Mouse (Mus musculus): Measurements from ENCODE around the gene Bod1. TPM values are rescaled to one million over a fixed set of nuclear protein-coding genes. Genes with fewer than 3 reads are reported as not detected.
A peak's percentile ranks its signal among the peaks of the same experiment; 100 is the strongest.

Gene Bod1
- polyA plus RNA-seq, 1 experiment from 2014 or later, result 81.8 TPM

DNA sequence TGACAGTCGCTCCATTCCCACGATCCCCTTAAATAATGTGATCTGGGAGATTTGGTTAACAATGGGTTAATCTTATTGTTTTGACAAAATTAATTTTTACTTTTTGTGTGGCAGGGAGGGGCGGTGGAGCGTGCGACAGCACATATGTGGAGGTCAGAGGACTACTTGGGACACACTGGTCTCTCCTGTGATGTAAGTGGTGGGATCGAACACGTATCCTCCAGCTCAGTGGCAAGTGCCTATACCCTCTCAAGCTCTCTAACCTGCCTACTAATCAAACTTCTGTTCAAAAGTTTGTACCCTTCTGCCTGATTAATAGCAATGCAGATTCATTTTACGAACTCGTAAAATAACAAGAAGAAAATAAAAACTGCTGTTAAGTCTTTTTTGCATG, 482 bp upstream of the Bod1 start:
- no peaks in the 10 kb centered on the region for H3K27me3 ChIP-seq (ENCODE audit: insufficient read depth, low read length)
- ATAC-seq (ENCODE audit: low FRiP score, low TSS enrichment), result peak; percentile 63
- WGBS, result 10% methylated on average over 9 of the region's 9 CpGs

DNA sequence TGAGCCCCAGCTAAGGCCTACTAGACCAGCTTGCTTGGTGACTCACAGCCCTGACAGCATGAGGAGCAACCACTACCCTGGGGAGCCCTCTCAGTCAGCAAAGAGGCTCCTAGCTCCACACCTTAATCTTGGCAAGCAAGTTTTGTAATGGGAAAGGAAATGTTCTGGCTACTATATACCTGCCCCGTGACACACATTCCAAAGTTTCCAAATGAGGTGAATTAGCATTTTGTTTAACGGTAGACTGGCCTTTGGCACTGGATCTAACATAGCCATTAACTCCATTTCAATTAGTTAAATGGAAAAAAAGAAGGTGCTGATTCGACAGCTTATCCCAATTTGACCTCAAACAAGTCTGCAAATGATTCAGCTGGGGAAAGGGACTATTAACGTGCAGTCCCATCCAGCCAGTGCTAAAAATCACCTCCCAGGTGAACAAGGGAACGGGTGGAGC, 1.2 kb downstream of the Bod1 start:
- H3K27me3 ChIP-seq (ENCODE audit: insufficient read depth, low read length), result no peaks in the 10 kb centered on the region
- no peak for ATAC-seq (ENCODE audit: low FRiP score, low TSS enrichment)
- WGBS, result 51% methylated on average over 5 of the region's 5 CpGs
- H3K4me3 ChIP-seq (ENCODE audit: low read length), result peak overlapping the region; percentile 28
- H3K9ac ChIP-seq (replicated peaks; ENCODE audit: low read length), result 0 out of 2 replicates have a peak overlapping the region, but pooled peaks have one; percentile 49
- peaks cover 9% of the 10 kb centered on the region for H3K4me1 ChIP-seq (ENCODE audit: insufficient read depth, low read length)
- no peaks in the 10 kb centered on the region for H3K9me3 ChIP-seq (ENCODE audit: low read length)
- H3K4me2 ChIP-seq (replicated peaks; ENCODE audit: low read depth, low read length), result peak overlapping the region; percentile 52
- peaks cover 27% of the 10 kb centered on the region for H3K36me3 ChIP-seq (ENCODE audit: insufficient read depth, low read length)
- 0 out of 2 replicates have a peak overlapping the region, but pooled peaks have one; percentile 45 for H3K27ac ChIP-seq (ENCODE audit: low read length)

More for the DNA sequence above, 482 bp upstream of the Bod1 start:
- no peaks in the 10 kb centered on the region for H3K9me3 ChIP-seq (ENCODE audit: low read length)
- peaks cover 9% of the 10 kb centered on the region for H3K4me1 ChIP-seq (ENCODE audit: insufficient read depth, low read length)
- peak overlapping the region; percentile 56 for H3K4me2 ChIP-seq (replicated peaks; ENCODE audit: low read depth, low read length)
- no peak overlapping the region for H3K27ac ChIP-seq (ENCODE audit: low read length)
- H3K9ac ChIP-seq (replicated peaks; ENCODE audit: low read length), result peak overlapping the region; percentile 82
- H3K4me3 ChIP-seq (ENCODE audit: low read length), result peak overlapping the region; percentile 91
- peaks cover 16% of the 10 kb centered on the region; the same call in 1 of the 2 replicates for H3K36me3 ChIP-seq (ENCODE audit: insufficient read depth, low read length)

- Histone ChIP-seq H3K9me3 (ENCODE audit: low read length) (no peaks in the 10 kb centered on the region), H3K9ac (replicated peaks; ENCODE audit: low read length) (no peak overlapping the region), H3K27ac (ENCODE audit: low read length) (no peak overlapping the region), H3K4me3 (ENCODE audit: low read length) (no peak overlapping the region), H3K27me3 (ENCODE audit: insufficient read depth, low read length) (no peaks in the 10 kb centered on the region), H3K4me1 (ENCODE audit: insufficient read depth, low read length) (peaks cover 9% of the 10 kb centered on the region), H3K4me2 (replicated peaks; ENCODE audit: low read depth, low read length) (no peak overlapping the region), H3K36me3 (ENCODE audit: insufficient read depth, low read length) (peaks cover 39% of the 10 kb centered on the region)
- ATAC-seq (ENCODE audit: low FRiP score, low TSS enrichment), result no peak
- 93% methylated on average over 9 of the region's 9 CpGs for WGBS
Observed at GRCm38 (mm10) chr11:31669172-31669869, 2.4 kb downstream of the Bod1 start.

GRCm38 (mm10) chr11:31664186-31664585, 7.5 kb downstream of the Bod1 start:
- no peak overlapping the region for H3K9ac ChIP-seq (replicated peaks; ENCODE audit: low read length)
- no peak overlapping the region for H3K4me3 ChIP-seq (ENCODE audit: low read length)
- H3K27ac ChIP-seq (ENCODE audit: low read length), result no peak overlapping the region
- 83% methylated on average over 2 of the region's 2 CpGs for WGBS
- peaks cover 53% of the 10 kb centered on the region for H3K36me3 ChIP-seq (ENCODE audit: insufficient read depth, low read length)
- H3K9me3 ChIP-seq (ENCODE audit: low read length), result no peaks in the 10 kb centered on the region
- no peak overlapping the region for H3K4me2 ChIP-seq (replicated peaks; ENCODE audit: low read depth, low read length)
- ATAC-seq (ENCODE audit: low FRiP score, low TSS enrichment), result no peak
- H3K4me1 ChIP-seq (ENCODE audit: insufficient read depth, low read length), result no peaks in the 10 kb centered on the region
- no peaks in the 10 kb centered on the region for H3K27me3 ChIP-seq (ENCODE audit: insufficient read depth, low read length)

DNA sequence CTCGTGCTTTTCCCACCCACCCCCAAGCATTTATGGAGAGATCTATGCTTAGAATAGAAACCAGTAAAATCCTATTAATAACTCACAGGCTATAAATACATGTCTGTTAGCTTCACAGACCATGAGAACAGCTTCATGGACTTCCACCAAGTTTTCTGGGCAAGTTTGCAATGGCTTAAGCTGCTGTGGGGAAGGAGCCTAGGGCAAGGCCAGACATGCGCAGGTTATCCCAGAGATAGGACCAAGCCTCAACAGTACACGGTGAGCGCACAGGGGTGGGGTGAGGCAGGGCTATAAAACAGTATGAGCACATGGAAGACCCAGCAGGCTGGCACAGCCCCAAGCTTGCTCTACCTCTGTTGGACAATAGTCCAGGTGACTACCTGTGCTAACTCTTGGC, 8.2 kb downstream of the Bod1 start:
- 92% methylated on average over 4 of the region's 4 CpGs for WGBS
- Histone ChIP-seq H3K4me3 (ENCODE audit: low read length) (no peak overlapping the region), H3K9ac (replicated peaks; ENCODE audit: low read length) (no peak overlapping the region), H3K4me2 (replicated peaks; ENCODE audit: low read depth, low read length) (no peak overlapping the region), H3K27ac (ENCODE audit: low read length) (no peak overlapping the region), H3K9me3 (ENCODE audit: low read length) (no peaks in the 10 kb centered on the region), H3K27me3 (ENCODE audit: insufficient read depth, low read length) (no peaks in the 10 kb centered on the region), H3K4me1 (ENCODE audit: insufficient read depth, low read length) (no peaks in the 10 kb centered on the region), H3K36me3 (ENCODE audit: insufficient read depth, low read length) (peaks cover 47% of the 10 kb centered on the region)
- no peak for ATAC-seq (ENCODE audit: low FRiP score, low TSS enrichment)

GRCm38 (mm10) chr11:31662872-31663446, 8.7 kb downstream of the Bod1 start:
- Histone ChIP-seq H3K9me3 (ENCODE audit: low read length) (no peaks in the 10 kb centered on the region), H3K4me3 (ENCODE audit: low read length) (no peak overlapping the region), H3K27me3 (ENCODE audit: insufficient read depth, low read length) (no peaks in the 10 kb centered on the region), H3K9ac (replicated peaks; ENCODE audit: low read length) (no peak overlapping the region), H3K4me1 (ENCODE audit: insufficient read depth, low read length) (no peaks in the 10 kb centered on the region), H3K36me3 (ENCODE audit: insufficient read depth, low read length) (peaks cover 43% of the 10 kb centered on the region), H3K27ac (ENCODE audit: low read length) (no peak overlapping the region), H3K4me2 (replicated peaks; ENCODE audit: low read depth, low read length) (no peak overlapping the region)
- ATAC-seq (ENCODE audit: low FRiP score, low TSS enrichment), result no peak
- WGBS, result 83% methylated on average over 5 of the region's 5 CpGs

GRCm38 (mm10) chr11:31662214-31662613, 9.5 kb downstream of the Bod1 start:
- Histone ChIP-seq H3K4me1 (ENCODE audit: insufficient read depth, low read length) (no peaks in the 10 kb centered on the region), H3K9me3 (ENCODE audit: low read length) (no peaks in the 10 kb centered on the region), H3K27ac (ENCODE audit: low read length) (no peak overlapping the region), H3K27me3 (ENCODE audit: insufficient read depth, low read length) (no peaks in the 10 kb centered on the region), H3K4me3 (ENCODE audit: low read length) (no peak overlapping the region), H3K4me2 (replicated peaks; ENCODE audit: low read depth, low read length) (no peak overlapping the region), H3K9ac (replicated peaks; ENCODE audit: low read length) (no peak overlapping the region), H3K36me3 (ENCODE audit: insufficient read depth, low read length) (peaks cover 41% of the 10 kb centered on the region)
- WGBS, result 91% methylated on average over 7 of the region's 7 CpGs
- ATAC-seq (ENCODE audit: low FRiP score, low TSS enrichment), result no peak

- H3K27ac ChIP-seq (ENCODE audit: low read length), result no peak overlapping the region
Observed at GRCm38 (mm10) chr11:31657806-31658175, 13.9 kb downstream of the Bod1 start.

GRCm38 (mm10) chr11:31657168-31657805, 14.4 kb downstream of the Bod1 start:
- Histone ChIP-seq H3K27ac (ENCODE audit: low read length) (no peak overlapping the region), H3K9me3 (ENCODE audit: low read length) (peaks cover 4% of the 10 kb centered on the region; the same call in 1 of the 2 replicates), H3K4me2 (replicated peaks; ENCODE audit: low read depth, low read length) (no peak overlapping the region), H3K36me3 (ENCODE audit: insufficient read depth, low read length) (peaks cover 4% of the 10 kb centered on the region; the same call in 1 of the 2 replicates), H3K27me3 (ENCODE audit: insufficient read depth, low read length) (no peaks in the 10 kb centered on the region), H3K4me3 (ENCODE audit: low read length) (no peak overlapping the region), H3K9ac (replicated peaks; ENCODE audit: low read length) (no peak overlapping the region), H3K4me1 (ENCODE audit: insufficient read depth, low read length) (no peaks in the 10 kb centered on the region)
- WGBS, result 76% methylated on average over 5 of the region's 5 CpGs
- no peak for ATAC-seq (ENCODE audit: low FRiP score, low TSS enrichment)

More at GRCm38 (mm10) chr11:31657806-31658175, 13.9 kb downstream of the Bod1 start:
- 0 out of 2 replicates have a peak, but pooled peaks cover under 1% of the 10 kb centered on the region for H3K9me3 ChIP-seq (ENCODE audit: low read length)
- no peaks in the 10 kb centered on the region for H3K27me3 ChIP-seq (ENCODE audit: insufficient read depth, low read length)
- no peak overlapping the region for H3K9ac ChIP-seq (replicated peaks; ENCODE audit: low read length)
- peaks cover 4% of the 10 kb centered on the region; the same call in 1 of the 2 replicates for H3K36me3 ChIP-seq (ENCODE audit: insufficient read depth, low read length)
- H3K4me2 ChIP-seq (replicated peaks; ENCODE audit: low read depth, low read length), result no peak overlapping the region
- H3K4me1 ChIP-seq (ENCODE audit: insufficient read depth, low read length), result no peaks in the 10 kb centered on the region
- no peak for ATAC-seq (ENCODE audit: low FRiP score, low TSS enrichment)
- H3K4me3 ChIP-seq (ENCODE audit: low read length), result no peak overlapping the region

- no peak overlapping the region for H3K4me2 ChIP-seq (replicated peaks; ENCODE audit: low read depth, low read length)
- peaks cover 4% of the 10 kb centered on the region; the same call in 1 of the 2 replicates for H3K9me3 ChIP-seq (ENCODE audit: low read length)
- no peak for ATAC-seq (ENCODE audit: low FRiP score, low TSS enrichment)
- no peak overlapping the region for H3K4me3 ChIP-seq (ENCODE audit: low read length)
- 76% methylated on average over 2 of the region's 2 CpGs for WGBS
- H3K36me3 ChIP-seq (ENCODE audit: insufficient read depth, low read length), result no peaks in the 10 kb centered on the region
- H3K4me1 ChIP-seq (ENCODE audit: insufficient read depth, low read length), result no peaks in the 10 kb centered on the region
- no peaks in the 10 kb centered on the region for H3K27me3 ChIP-seq (ENCODE audit: insufficient read depth, low read length)
- H3K9ac ChIP-seq (replicated peaks; ENCODE audit: low read length), result no peak overlapping the region
- no peak overlapping the region for H3K27ac ChIP-seq (ENCODE audit: low read length)
Observed at GRCm38 (mm10) chr11:31649507-31649906, 22.2 kb downstream of the Bod1 start.

Measured in kidney, embryonic 16.5 days (tissue).